Mouse (Mus musculus): ENCODE results near the gene Tln1.
"Not testable (repeated sequence)": the region's sequence is repeated elsewhere in the genome, so short reads cannot be mapped to it uniquely, and the experiment has no call there.

Gene Tln1

GRCm38 (mm10) chr4:43561997-43562768, at the start of gene Tln1, which contains the start of gene Creb3:
TSS of gene Tln1 (minus strand) at chr4:43562691.
TSS of gene Creb3 (plus strand) at chr4:43562332.
- peak; percentile 97 for DNase-seq (ENCODE audit: extremely low read depth, insufficient read length, low spot score)

GRCm38 (mm10) chr4:43604751-43605685, 42.5 kb upstream of the Tln1 start:
- DNase-seq (ENCODE audit: extremely low read depth, insufficient read length, low spot score): no peak

- DNase-seq (ENCODE audit: extremely low read depth, insufficient read length, low spot score): no peak
Observed at GRCm38 (mm10) chr4:43604099-43604498, 41.6 kb upstream of the Tln1 start.

- DNase-seq (ENCODE audit: extremely low read depth, insufficient read length, low spot score): no peak
Observed at GRCm38 (mm10) chr4:43600195-43600934, 37.9 kb upstream of the Tln1 start.

- no peak for DNase-seq (ENCODE audit: extremely low read depth, insufficient read length, low spot score)
Observed at GRCm38 (mm10) chr4:43598650-43599380, 36.3 kb upstream of the Tln1 start.

GRCm38 (mm10) chr4:43598200-43598599, 35.7 kb upstream of the Tln1 start:
- DNase-seq (ENCODE audit: extremely low read depth, insufficient read length, low spot score): no peak

GRCm38 (mm10) chr4:43596597-43596996, 34.1 kb upstream of the Tln1 start:
- DNase-seq (ENCODE audit: extremely low read depth, insufficient read length, low spot score): not testable (repeated sequence)

GRCm38 (mm10) chr4:43593453-43593852, 31.0 kb upstream of the Tln1 start:
- no peak for DNase-seq (ENCODE audit: extremely low read depth, insufficient read length, low spot score)

GRCm38 (mm10) chr4:43591961-43592360, 29.5 kb upstream of the Tln1 start:
- no peak for DNase-seq (ENCODE audit: extremely low read depth, insufficient read length, low spot score)

- DNase-seq (ENCODE audit: extremely low read depth, insufficient read length, low spot score): no peak
Observed at GRCm38 (mm10) chr4:43591543-43591942, 29.1 kb upstream of the Tln1 start.

- DNase-seq (ENCODE audit: extremely low read depth, insufficient read length, low spot score): no peak
Observed at GRCm38 (mm10) chr4:43587681-43588080, 25.2 kb upstream of the Tln1 start.

- no peak for DNase-seq (ENCODE audit: extremely low read depth, insufficient read length, low spot score)
Observed at GRCm38 (mm10) chr4:43586411-43586810, 23.9 kb upstream of the Tln1 start.

GRCm38 (mm10) chr4:43585682-43586081, 23.2 kb upstream of the Tln1 start:
- no peak for DNase-seq (ENCODE audit: extremely low read depth, insufficient read length, low spot score)

- no peak for DNase-seq (ENCODE audit: extremely low read depth, insufficient read length, low spot score)
Observed at GRCm38 (mm10) chr4:43584444-43585416, 22.2 kb upstream of the Tln1 start, which contains the start of gene Msmp. TSS of gene Msmp (minus strand) at chr4:43584494.

GRCm38 (mm10) chr4:43583421-43583820, 20.9 kb upstream of the Tln1 start:
- DNase-seq (ENCODE audit: extremely low read depth, insufficient read length, low spot score): no peak

GRCm38 (mm10) chr4:43582241-43582640, 19.8 kb upstream of the Tln1 start:
- DNase-seq (ENCODE audit: extremely low read depth, insufficient read length, low spot score): no peak

GRCm38 (mm10) chr4:43581381-43581780, 18.9 kb upstream of the Tln1 start:
- DNase-seq (ENCODE audit: extremely low read depth, insufficient read length, low spot score): no peak

GRCm38 (mm10) chr4:43580721-43581120, 18.2 kb upstream of the Tln1 start:
- no peak for DNase-seq (ENCODE audit: extremely low read depth, insufficient read length, low spot score)

GRCm38 (mm10) chr4:43579731-43580130, 17.2 kb upstream of the Tln1 start:
- DNase-seq (ENCODE audit: extremely low read depth, insufficient read length, low spot score): no peak
